Comparison of ENCODE assay signal across 10 mouse cellular contexts in genomic region chr8:61228678-61229077, GRCm38 (mm10). TPM values are rescaled to one million over a fixed set of nuclear protein-coding genes. Genes with fewer than 3 reads are reported as not detected.
DNase-seq lines count a peak whose midpoint lies in the region; ATAC-seq lines count a peak whose summit lies in the region.
"Had no signal": no experiment of that assay in that cellular context is flagged by ENCODE, and none has a peak within 500 bp of the region (broad histone marks: within the 10 kb centered on the region; RNA-seq: fewer than 3 reads in every experiment).

No protein-coding gene starts in this region.

- H3K27ac ChIP-seq in heart, embryonic 14.5 days (replicated peaks in 1 of 2; ENCODE audit: control insufficient read depth in 1 of 2, insufficient read depth in 1 of 2, low read depth in 2 of 2, low read length in 2 of 2): no peak overlapping the region
- H3K27ac ChIP-seq in neural tube, embryonic 11.5 days (ENCODE audit: low read depth, low read length): no peak overlapping the region
- H3K27ac ChIP-seq: liver, embryonic 13.5 days had no signal

- H3K27me3 ChIP-seq in heart, embryonic 14.5 days (ENCODE audit: control insufficient read depth, insufficient read depth, low read length): peaks cover 14% of the 10 kb centered on the region
- H3K27me3 ChIP-seq in neural tube, embryonic 11.5 days (ENCODE audit: control insufficient read depth, insufficient read depth, low read length): no peaks in the 10 kb centered on the region

- no peak for ATAC-seq in heart, embryonic 14.5 days (ENCODE audit: insufficient number of reproducible peaks, insufficient read depth, low FRiP score, low read depth)
- ATAC-seq in neural tube, embryonic 11.5 days (ENCODE audit: insufficient read depth, low FRiP score, low TSS enrichment): no peak

- H3K9ac ChIP-seq in heart, embryonic 14.5 days (ENCODE audit: low read length): no peak overlapping the region
- no peak overlapping the region for H3K9ac ChIP-seq in neural tube, embryonic 11.5 days (ENCODE audit: low read length)
- H3K9ac ChIP-seq: liver, embryonic 13.5 days had no signal

- DNase-seq in heart, postnatal 4 days: no peak
- no peak for DNase-seq in neural tube, embryonic 11.5 days (ENCODE audit: low spot score)
- no peak for DNase-seq in neural tube, embryonic 10.5 days (ENCODE audit: extremely low spot score, low spot score)
- DNase-seq in kidney, postnatal 36 days: peak; percentile 38 to 45
- no peak for DNase-seq in testis, postnatal 14 days (ENCODE audit: low spot score)
- DNase-seq in thymus, postnatal 14 days: no peak
- DNase-seq in gastrocnemius, adult 8-10 months (ENCODE audit: low spot score in 2 of 2): no peak
- DNase-seq: cerebellum, adult 18-20 months; liver, embryonic 13.5 days had no signal

- WGBS in heart, embryonic 14.5 days: 68% methylated on average over 8 of the region's 8 CpGs
- WGBS in neural tube, embryonic 11.5 days: 74% methylated on average over 8 of the region's 8 CpGs

- H3K9me3 ChIP-seq in heart, embryonic 14.5 days (ENCODE audit: control insufficient read depth, low read length): no peaks in the 10 kb centered on the region
- no peaks in the 10 kb centered on the region for H3K9me3 ChIP-seq in neural tube, embryonic 11.5 days (ENCODE audit: control insufficient read depth, low read length)
- H3K9me3 ChIP-seq: liver, embryonic 13.5 days had no signal

- H3K4me2 ChIP-seq in heart, embryonic 14.5 days (ENCODE audit: low read length): peak overlapping the region; percentile 30; the same call in 1 of the 2 replicates
- H3K4me2 ChIP-seq in neural tube, embryonic 11.5 days (ENCODE audit: low read depth): peak overlapping the region; percentile 16; the same call in 1 of the 2 replicates
- H3K4me2 ChIP-seq: liver, embryonic 13.5 days had no signal

- no peaks in the 10 kb centered on the region for H3K36me3 ChIP-seq in heart, embryonic 14.5 days (ENCODE audit: control insufficient read depth, insufficient read depth, low read length)
- H3K36me3 ChIP-seq in neural tube, embryonic 11.5 days (ENCODE audit: control insufficient read depth, insufficient read depth, low read length): no peaks in the 10 kb centered on the region

- H3K4me3 ChIP-seq in heart, embryonic 14.5 days (ENCODE audit: control insufficient read depth in 1 of 2, insufficient read depth in 1 of 2, low read depth in 1 of 2, low read length in 2 of 2): no peak overlapping the region
- H3K4me3 ChIP-seq in neural tube, embryonic 11.5 days (ENCODE audit: low read depth, low read length): no peak overlapping the region
- H3K4me3 ChIP-seq: liver, embryonic 13.5 days had no signal

- H3K4me1 ChIP-seq in heart, embryonic 14.5 days (ENCODE audit: control insufficient read depth in 2 of 2, insufficient read depth in 2 of 2, low read length in 2 of 2): peaks cover 6 to 23% of the 10 kb centered on the region in 2 experiments; a peak in 3 of 4 replicates
- peaks cover 22% of the 10 kb centered on the region for H3K4me1 ChIP-seq in neural tube, embryonic 11.5 days (ENCODE audit: control insufficient read depth, insufficient read depth, low read length)

RNA-seq across cellular contexts. Expression of gene Sh3rf1, which starts 5.0 kb away (rescaled TPM):
- polyA plus RNA-seq in heart, embryonic 14.5 days (2014; fragmentation: Nextera tagmentation; extraction: Ambion mirVana): 4.2 and 4.9 TPM in 2 replicates
- 10 to 100 TPM; 10.1 to 11.3 TPM for total RNA-seq in heart, postnatal 4 days (2021)
- polyA plus RNA-seq in neural tube, embryonic 11.5 days (2014; fragmentation: Nextera tagmentation; extraction: Ambion mirVana): 22.1 and 22.9 TPM in 2 replicates
- 1 to 10 TPM; 1.3 to 1.8 (median 1.4) TPM for total RNA-seq in gastrocnemius, adult 8-10 months (2022)

Comparison
In these comparisons a context has a peak if more than half of its experiments do, and no peak if none do; other contexts are left out.
1. DNase-seq: peak in kidney, postnatal 36 days (2 of 2); none in heart, postnatal 4 days (single experiment), neural tube, embryonic 11.5 days (single experiment), neural tube, embryonic 10.5 days (single experiment), testis, postnatal 14 days (single experiment), thymus, postnatal 14 days (single experiment) and gastrocnemius, adult 8-10 months (0 of 2).